Mouse (Mus musculus): ENCODE data around the gene R3hdml. TPM values are rescaled to one million over a fixed set of nuclear protein-coding genes. Genes with fewer than 3 reads are reported as not detected.
"Not testable (repeated sequence)": the region's sequence is repeated elsewhere in the genome, so short reads cannot be mapped to it uniquely, and the experiment has no call there.

The R3hdml gene
- 0.16 TPM in 1 of 2 replicates, not detected in the other for polyA plus RNA-seq (2015; fragmentation: Nextera tagmentation; extraction: Ambion mirVana)

DNA sequence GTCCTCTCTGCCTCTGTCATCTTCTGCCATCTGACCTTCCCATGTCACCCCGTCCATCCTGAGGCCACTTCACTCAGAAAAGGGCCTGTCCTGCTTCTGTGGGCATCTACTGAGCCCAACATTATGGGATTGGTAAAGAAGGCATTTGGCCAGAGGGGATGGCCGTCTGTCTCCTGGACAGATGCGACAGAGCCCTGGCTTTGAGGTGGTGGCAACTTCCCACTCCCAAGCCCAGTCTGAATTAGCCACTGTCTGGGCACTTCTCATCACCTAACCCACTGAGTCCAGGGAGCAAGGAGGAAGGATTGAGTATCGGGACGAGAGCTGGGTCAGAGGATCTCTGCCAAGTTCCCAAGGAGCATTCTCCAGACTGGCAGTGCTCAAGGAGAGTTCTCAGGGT is at the start of gene R3hdml:
Gene R3hdml, plus strand, starts transcription at position 301 of the 400 bp plus-strand sequence.
- Histone ChIP-seq H3K9me3 (replicated peaks) (no peaks in the 10 kb centered on the region), H3K9ac (no peak within 1 kb of the TSS), H3K27ac (no peak within 1 kb of the TSS), H3K4me1 (no peaks in the 10 kb centered on the region), H3K4me3 (no peak within 1 kb of the TSS), H3K36me3 (ENCODE audit: poor library complexity, severe bottlenecking) (no peaks in the 10 kb centered on the region), H3K27me3 (0 out of 2 replicates have a peak, but pooled peaks cover 3% of the 10 kb centered on the region), H3K4me2 (no peak within 1 kb of the TSS)
- 81% methylated on average over 5 of the region's 5 CpGs for WGBS
- no peak for ATAC-seq

DNA sequence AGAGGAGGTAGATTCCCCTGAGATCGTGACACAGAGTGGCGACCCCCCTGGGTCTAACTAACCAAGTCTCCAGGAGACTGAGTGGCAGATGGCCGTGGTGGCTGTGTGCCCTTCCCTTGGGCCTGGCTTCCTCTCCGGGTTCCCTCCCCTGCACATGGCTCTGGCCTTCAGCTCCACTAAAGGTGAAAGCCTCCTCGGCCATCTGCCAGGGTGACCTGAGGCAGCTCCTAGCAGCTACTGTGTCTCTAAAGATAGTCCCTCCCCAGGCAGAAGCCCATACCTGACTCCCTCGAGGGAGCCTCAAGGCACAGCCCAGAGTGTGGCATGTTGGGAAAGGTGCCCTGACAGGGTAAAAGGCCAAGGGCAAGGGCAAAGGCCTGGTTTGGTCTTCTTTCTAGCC is 48.6 kb upstream of the R3hdml start:
- Histone ChIP-seq H3K9me3 (replicated peaks) (no peaks in the 10 kb centered on the region), H3K27me3 (no peaks in the 10 kb centered on the region), H3K4me1 (peaks cover 25% of the 10 kb centered on the region), H3K27ac (no peak overlapping the region), H3K9ac (no peak overlapping the region), H3K36me3 (ENCODE audit: poor library complexity, severe bottlenecking) (peaks cover 27% of the 10 kb centered on the region), H3K4me3 (no peak overlapping the region), H3K4me2 (no peak overlapping the region)
- ATAC-seq = no peak
- WGBS = 80% methylated on average over 6 of the region's 6 CpGs

DNA sequence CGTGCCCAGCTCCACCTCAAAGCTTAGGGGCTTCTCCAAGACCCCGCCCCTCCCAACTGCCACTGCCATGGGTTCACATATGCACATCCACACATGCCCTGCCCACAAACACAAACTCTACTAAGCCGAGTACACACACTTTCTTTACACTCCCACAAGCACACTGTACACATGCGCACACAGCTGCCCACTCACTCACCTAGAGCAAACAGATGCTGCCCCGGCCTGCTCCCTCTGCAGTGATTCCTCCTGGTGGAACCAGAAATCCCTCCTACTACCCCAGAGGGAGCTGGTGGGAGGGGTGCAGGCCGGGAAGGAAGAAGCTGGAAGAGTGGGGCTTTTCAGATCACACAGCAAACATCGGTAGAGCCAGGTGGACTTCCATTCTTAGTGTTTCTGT is 48.1 kb upstream of the R3hdml start:
- 78% methylated on average over 7 of the region's 7 CpGs for WGBS
- no peak for ATAC-seq
- H3K4me3 ChIP-seq = no peak overlapping the region
- H3K9ac ChIP-seq = no peak overlapping the region
- peaks cover 23% of the 10 kb centered on the region for H3K4me1 ChIP-seq
- H3K36me3 ChIP-seq (ENCODE audit: poor library complexity, severe bottlenecking) = peaks cover 32% of the 10 kb centered on the region
- H3K27me3 ChIP-seq = no peaks in the 10 kb centered on the region
- H3K9me3 ChIP-seq (replicated peaks) = no peaks in the 10 kb centered on the region
- H3K27ac ChIP-seq = no peak overlapping the region
- H3K4me2 ChIP-seq = no peak overlapping the region

DNA sequence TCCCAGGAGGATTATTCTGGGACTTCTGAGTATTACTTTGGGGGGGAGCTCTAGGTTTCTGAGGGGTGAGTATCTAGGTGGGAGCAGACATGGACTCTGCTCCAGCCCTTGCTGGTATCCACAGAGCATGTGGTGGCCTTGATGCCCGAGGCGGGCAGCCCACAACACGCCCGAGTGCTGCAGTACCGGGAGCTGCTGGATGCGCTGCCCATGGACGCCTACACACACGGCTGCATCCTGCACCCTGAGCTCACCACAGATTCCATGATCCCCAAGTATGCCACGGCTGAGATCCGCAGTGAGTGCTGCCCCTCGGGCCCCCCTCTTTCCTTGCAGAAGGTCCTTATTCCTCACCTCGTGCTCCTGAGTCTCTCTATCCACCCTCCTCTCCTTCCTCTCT is 44.7 kb upstream of the R3hdml start:
- H3K27ac ChIP-seq = no peak overlapping the region
- no peak overlapping the region for H3K4me2 ChIP-seq
- no peaks in the 10 kb centered on the region for H3K4me1 ChIP-seq
- WGBS = 83% methylated on average over 12 of the region's 12 CpGs
- no peak for ATAC-seq
- H3K27me3 ChIP-seq = no peaks in the 10 kb centered on the region
- H3K4me3 ChIP-seq = no peak overlapping the region
- peaks cover 56% of the 10 kb centered on the region for H3K36me3 ChIP-seq (ENCODE audit: poor library complexity, severe bottlenecking)
- no peak overlapping the region for H3K9ac ChIP-seq
- H3K9me3 ChIP-seq (replicated peaks) = no peaks in the 10 kb centered on the region

DNA sequence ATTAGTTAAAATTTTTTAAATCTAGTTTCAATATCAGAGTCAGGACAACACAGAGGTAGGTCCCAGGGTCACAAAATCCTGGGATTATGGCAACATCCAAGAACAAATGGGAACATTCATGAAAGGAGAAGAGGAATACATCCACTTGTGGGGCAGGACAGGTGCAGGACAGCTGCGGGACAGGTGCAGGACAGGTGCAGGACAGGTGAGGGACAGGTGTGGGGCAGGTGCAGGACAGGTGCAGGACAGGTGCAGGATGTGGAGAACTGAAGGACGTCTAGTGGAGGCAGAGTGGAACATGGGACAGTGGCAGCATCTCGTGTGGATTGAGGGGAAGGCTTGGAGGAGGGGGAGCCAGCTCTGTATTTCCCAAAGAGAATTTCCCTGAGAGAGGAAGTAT is 42.8 kb upstream of the R3hdml start:
- 67% methylated on average over 3 of the region's 3 CpGs for WGBS
- Histone ChIP-seq H3K36me3 (ENCODE audit: poor library complexity, severe bottlenecking) (peaks cover 74% of the 10 kb centered on the region), H3K4me3 (no peak overlapping the region), H3K9me3 (replicated peaks) (no peaks in the 10 kb centered on the region), H3K9ac (no peak overlapping the region), H3K4me1 (no peaks in the 10 kb centered on the region), H3K4me2 (no peak overlapping the region), H3K27ac (no peak overlapping the region), H3K27me3 (no peaks in the 10 kb centered on the region)
- ATAC-seq = no peak

DNA sequence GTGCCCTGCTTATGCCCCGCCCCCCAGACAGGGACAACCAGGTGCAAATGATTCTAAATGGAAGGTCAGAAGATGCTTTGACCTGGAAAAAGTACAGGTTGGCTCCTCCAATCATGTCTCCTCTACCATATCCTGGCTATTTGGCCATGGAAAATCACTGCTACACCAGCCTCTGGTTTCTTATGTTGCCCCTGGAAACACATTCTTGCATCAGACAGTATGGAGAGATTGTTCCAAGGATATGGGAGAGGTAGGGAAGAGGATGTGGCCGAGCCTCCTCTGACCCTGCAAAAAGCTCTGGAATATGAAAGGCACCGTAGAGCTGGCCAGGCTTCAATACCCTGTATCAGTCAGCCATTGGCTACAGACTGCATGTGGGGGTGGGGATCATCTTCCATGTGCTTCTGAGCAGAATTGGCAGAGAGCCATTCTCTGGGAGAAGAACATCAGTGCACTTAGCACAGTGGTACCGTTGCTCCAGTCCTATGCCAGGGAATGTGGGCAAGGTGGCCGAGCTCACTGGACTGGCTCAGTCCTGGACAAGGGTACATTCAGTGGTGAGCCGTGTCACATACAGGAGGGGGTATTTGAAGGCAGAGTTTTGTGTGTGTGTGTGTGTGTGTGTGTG is 41.3 kb upstream of the R3hdml start:
- peaks cover 85% of the 10 kb centered on the region for H3K36me3 ChIP-seq (ENCODE audit: poor library complexity, severe bottlenecking)

DNA sequence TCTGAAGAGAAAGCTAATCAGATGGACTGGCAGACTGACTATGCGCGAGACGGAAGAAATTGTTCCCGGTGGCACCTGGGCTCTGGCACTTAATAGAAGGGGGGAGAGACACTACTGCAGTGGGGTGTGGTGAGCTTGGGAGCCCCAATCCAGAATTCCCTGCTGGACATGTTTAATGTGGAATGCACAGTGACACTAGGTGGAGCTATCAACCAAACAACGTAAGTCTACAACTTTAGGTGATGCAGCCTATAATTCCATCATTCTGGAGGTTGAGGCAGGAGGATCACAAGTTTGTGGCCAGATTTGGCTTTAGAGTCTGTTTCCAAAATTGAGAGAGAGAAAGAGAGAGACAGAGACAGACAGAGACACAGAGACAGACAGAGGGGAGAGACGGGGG is 39.4 kb upstream of the R3hdml start:
- peaks cover 66% of the 10 kb centered on the region for H3K36me3 ChIP-seq (ENCODE audit: poor library complexity, severe bottlenecking)
- no peak for ATAC-seq
- H3K4me1 ChIP-seq = no peaks in the 10 kb centered on the region
- H3K4me3 ChIP-seq = no peak overlapping the region
- H3K4me2 ChIP-seq = no peak overlapping the region
- H3K27ac ChIP-seq = no peak overlapping the region
- H3K27me3 ChIP-seq = 0 out of 2 replicates have a peak, but pooled peaks cover 1% of the 10 kb centered on the region
- H3K9me3 ChIP-seq (replicated peaks) = no peaks in the 10 kb centered on the region
- no peak overlapping the region for H3K9ac ChIP-seq
- WGBS = 93% methylated on average over 6 of the region's 6 CpGs

More for the DNA sequence above, 41.3 kb upstream of the R3hdml start:
- peak; percentile 58; the same call in 1 of the 2 replicates for ATAC-seq
- Histone ChIP-seq H3K9me3 (replicated peaks) (no peaks in the 10 kb centered on the region), H3K4me1 (no peaks in the 10 kb centered on the region), H3K9ac (no peak overlapping the region), H3K4me3 (no peak overlapping the region), H3K4me2 (no peak overlapping the region), H3K27ac (no peak overlapping the region), H3K27me3 (no peaks in the 10 kb centered on the region)
- WGBS = 69% methylated on average over 6 of the region's 6 CpGs

DNA sequence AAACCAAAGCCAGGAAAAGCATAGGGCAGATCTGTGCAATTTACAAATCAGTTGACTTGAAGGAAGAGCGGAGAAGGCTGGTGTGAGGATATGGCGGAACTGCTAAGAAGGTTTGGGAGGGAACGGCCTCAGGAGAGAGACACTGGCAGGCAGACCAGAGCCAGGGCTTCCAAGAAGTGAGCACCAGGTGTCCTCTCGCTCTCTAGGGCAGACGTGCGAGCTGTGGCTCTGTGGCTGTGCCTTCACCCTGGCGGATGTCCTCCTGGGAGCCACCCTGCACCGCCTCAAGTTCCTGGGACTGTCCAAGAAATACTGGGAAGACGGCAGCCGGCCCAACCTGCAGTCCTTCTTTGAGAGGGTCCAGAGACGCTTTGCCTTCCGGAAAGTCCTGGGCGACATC is 38.7 kb upstream of the R3hdml start:
- no peak overlapping the region for H3K4me2 ChIP-seq
- peaks cover 60% of the 10 kb centered on the region for H3K36me3 ChIP-seq (ENCODE audit: poor library complexity, severe bottlenecking)
- no peak overlapping the region for H3K4me3 ChIP-seq
- ATAC-seq = no peak
- no peaks in the 10 kb centered on the region for H3K9me3 ChIP-seq (replicated peaks)
- no peak overlapping the region for H3K9ac ChIP-seq
- no peaks in the 10 kb centered on the region for H3K4me1 ChIP-seq
- WGBS = 94% methylated on average over 13 of the region's 13 CpGs
- 0 out of 2 replicates have a peak, but pooled peaks cover 4% of the 10 kb centered on the region for H3K27me3 ChIP-seq
- no peak overlapping the region for H3K27ac ChIP-seq

DNA sequence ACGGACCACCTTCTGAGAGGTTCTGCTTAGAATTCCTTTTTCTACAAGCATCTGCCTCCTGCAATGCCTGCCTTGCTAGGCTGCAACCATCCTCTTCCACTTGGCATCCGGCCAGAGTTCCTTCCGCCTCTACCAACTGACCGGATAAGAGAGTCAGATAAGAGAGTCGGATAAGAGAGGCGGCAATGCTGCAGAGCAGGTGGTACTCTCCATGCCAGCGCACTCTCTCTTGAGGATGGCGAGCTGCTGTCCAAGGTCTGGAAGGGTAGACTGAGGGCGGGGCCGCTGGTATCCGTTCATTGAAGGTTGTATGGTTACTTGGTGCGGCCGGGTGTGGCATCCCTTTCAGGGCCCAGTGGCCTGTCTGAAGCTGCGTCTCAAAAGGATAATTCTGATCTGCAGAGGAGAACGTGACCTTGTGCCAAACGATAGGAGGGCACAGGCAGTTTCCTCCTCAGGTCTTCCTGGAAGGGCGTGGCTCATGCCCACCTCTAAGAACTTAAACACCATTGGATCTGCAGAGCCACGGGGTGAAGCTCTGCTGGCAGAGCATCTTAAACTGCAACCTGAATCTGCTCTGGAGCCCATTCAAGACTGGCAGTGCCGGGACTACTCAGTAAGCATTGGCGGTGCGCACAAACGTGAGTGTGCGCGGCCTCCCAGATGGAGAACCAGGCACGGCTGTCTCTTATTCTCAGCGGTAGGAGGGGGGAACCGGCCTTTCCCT is 33.4 kb upstream of the R3hdml start:
- Histone ChIP-seq H3K27me3 (0 out of 2 replicates have a peak, but pooled peaks cover 4% of the 10 kb centered on the region), H3K9ac (no peak overlapping the region), H3K9me3 (replicated peaks) (no peaks in the 10 kb centered on the region), H3K36me3 (ENCODE audit: poor library complexity, severe bottlenecking) (peaks cover 18% of the 10 kb centered on the region), H3K4me3 (no peak overlapping the region), H3K27ac (0 out of 2 replicates have a peak overlapping the region, but pooled peaks have one; percentile 6), H3K4me2 (peak overlapping the region; percentile 37), H3K4me1 (0 out of 2 replicates have a peak, but pooled peaks cover 7% of the 10 kb centered on the region)
- peak; percentile 13; the same call in 1 of the 2 replicates for ATAC-seq
- WGBS = 55% methylated on average over 27 of the region's 27 CpGs

DNA sequence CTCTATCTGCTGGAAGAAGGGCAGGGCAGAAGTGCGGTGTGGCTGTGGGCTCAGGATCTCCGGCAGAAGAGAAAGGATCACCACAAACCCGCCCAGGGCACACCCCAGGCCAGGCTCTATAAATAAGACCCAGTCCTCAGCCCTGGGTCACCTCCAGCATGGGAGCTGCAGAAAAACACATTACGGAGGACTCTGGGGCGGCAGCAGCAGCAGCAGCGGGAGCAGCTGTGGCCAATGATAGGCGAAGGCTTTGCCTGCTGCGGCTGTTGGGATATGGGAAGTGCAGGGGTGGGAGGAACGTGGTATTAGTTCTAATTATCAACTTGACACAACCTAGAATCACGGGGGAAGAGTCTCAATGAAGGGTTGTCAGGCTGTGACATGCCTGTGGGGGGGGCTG is 32.7 kb upstream of the R3hdml start:
- Histone ChIP-seq H3K9ac (no peak overlapping the region), H3K4me1 (0 out of 2 replicates have a peak, but pooled peaks cover 7% of the 10 kb centered on the region), H3K4me3 (no peak overlapping the region), H3K4me2 (peak overlapping the region; percentile 37), H3K36me3 (ENCODE audit: poor library complexity, severe bottlenecking) (peaks cover 11% of the 10 kb centered on the region), H3K27me3 (0 out of 2 replicates have a peak, but pooled peaks cover 4% of the 10 kb centered on the region), H3K27ac (0 out of 2 replicates have a peak overlapping the region, but pooled peaks have one; percentile 6), H3K9me3 (replicated peaks) (no peaks in the 10 kb centered on the region)
- ATAC-seq = peak; percentile 19; the same call in 1 of the 2 replicates
- WGBS = 48% methylated on average over 10 of the region's 10 CpGs

DNA sequence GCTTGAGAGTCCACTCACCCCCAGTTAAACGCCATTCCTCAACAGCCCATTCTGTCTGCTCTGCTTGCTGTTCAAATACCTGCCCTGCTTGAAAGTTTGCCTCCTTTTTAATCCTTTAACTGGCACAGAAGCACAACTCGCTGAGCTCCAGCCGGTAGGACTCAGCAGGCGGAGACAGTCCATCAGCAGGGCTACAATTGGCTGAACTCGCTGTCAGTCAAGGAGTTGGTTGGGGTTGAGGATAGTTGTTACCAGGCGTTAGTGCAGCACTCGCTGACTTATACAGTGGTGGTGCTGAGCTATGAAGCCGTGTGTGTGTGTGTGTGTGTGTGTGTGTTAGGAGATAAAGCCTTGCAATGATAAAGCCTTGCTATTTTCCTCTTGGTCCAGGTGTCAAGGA is 31.5 kb upstream of the R3hdml start:
- Histone ChIP-seq H3K9ac (no peak overlapping the region), H3K9me3 (replicated peaks) (no peaks in the 10 kb centered on the region), H3K27ac (no peak overlapping the region), H3K4me1 (0 out of 2 replicates have a peak, but pooled peaks cover 7% of the 10 kb centered on the region), H3K27me3 (0 out of 2 replicates have a peak, but pooled peaks cover 4% of the 10 kb centered on the region), H3K36me3 (ENCODE audit: poor library complexity, severe bottlenecking) (no peaks in the 10 kb centered on the region), H3K4me2 (no peak overlapping the region), H3K4me3 (no peak overlapping the region)
- 90% methylated on average over 8 of the region's 8 CpGs for WGBS
- no peak for ATAC-seq

DNA sequence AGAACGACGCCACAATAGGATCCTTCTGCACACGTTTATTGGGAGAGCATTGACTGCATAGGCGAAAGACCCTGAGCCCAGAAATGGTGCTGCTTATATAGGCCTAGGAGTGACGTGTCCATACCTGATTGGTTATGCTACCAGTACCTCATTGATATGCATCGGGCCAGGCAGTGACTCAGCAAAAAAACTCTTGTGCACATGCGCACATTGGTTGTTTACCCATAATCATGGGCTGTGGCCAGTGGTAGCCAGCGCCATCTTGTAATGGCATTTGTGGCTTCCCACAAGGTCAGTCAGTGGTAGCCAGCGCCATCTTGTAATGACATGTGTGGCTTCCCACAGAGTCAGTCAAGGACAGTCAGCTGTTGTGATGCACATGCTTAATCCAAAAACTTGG is 30.8 kb upstream of the R3hdml start:
- H3K27ac ChIP-seq; H3K36me3 ChIP-seq (ENCODE audit: poor library complexity, severe bottlenecking); H3K9ac ChIP-seq; H3K9me3 ChIP-seq (replicated peaks); ATAC-seq; H3K4me1 ChIP-seq; H3K4me2 ChIP-seq; H3K27me3 ChIP-seq; H3K4me3 ChIP-seq: not testable (repeated sequence)
- 95% methylated on average over 9 of the region's 9 CpGs for WGBS
